Mouse (Mus musculus): ENCODE measurements around the gene Tarbp2.

DNA sequence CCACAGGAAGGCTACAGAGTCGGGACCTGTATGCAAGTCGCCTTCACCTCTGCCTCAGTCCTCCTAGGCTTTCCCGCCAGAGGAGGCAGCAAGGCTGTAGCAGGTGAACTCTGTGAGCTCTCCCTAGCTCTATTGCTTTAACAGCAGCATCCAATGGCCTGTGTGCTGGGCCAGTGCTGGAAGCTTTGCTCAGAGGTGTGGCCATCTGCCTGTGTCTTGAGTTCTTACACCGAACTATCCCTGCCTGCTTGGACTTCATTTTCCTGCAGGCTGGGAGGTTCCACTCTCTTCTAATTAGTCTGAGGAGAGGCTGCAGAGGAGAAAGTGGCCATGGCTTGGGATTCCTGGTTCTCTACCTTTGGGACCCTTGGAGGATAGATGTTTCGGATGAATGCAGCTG lies 6.0 kb upstream of the Tarbp2 start:
- no peak for TF ChIP-seq ZNF384 (IDR thresholded peaks at IDR 0.05; ENCODE audit: low read depth, low read length)
- no peak for TF ChIP-seq CHD2 (IDR thresholded peaks at IDR 0.05; ENCODE audit: low read depth, low read length)
- no peak for TF ChIP-seq HCFC1 (IDR thresholded peaks at IDR 0.05; ENCODE audit: borderline replicate concordance, insufficient read depth, low read length)
- TF ChIP-seq ZC3H11A (IDR thresholded peaks at IDR 0.05; ENCODE audit: borderline replicate concordance, low read depth, low read length): no peak
- no peak for TF ChIP-seq MAFK (IDR thresholded peaks at IDR 0.05; ENCODE audit: insufficient read depth, low read depth, low read length)
